Mouse (Mus musculus): ENCODE data around the gene Bsn. TPM values are rescaled to one million over a fixed set of nuclear protein-coding genes. Genes with fewer than 3 reads are reported as not detected.

Bsn gene
- total RNA-seq, 1 experiment from 2014 or later, result 2.9 TPM

DNA sequence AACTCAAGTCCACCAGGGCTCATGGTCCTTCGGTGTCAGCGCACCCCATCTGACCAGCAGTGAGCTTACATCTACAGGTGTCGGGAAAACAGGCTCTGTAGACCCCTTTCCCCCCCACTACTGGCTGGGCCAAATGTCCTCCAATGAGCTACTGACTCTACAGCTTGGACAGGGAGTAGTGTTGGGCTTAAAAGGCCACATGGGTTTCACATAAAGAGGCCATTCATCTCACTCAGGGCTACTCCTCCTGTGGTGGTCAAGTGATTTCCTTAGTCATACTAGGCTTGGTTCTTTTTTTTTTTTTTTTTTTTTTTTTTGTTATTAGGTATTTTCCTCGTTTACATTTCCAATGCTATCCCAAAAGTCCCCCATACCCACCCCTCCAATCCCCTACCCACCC lies 66.3 kb downstream of the Bsn start:
- no peak for DNase-seq

DNA sequence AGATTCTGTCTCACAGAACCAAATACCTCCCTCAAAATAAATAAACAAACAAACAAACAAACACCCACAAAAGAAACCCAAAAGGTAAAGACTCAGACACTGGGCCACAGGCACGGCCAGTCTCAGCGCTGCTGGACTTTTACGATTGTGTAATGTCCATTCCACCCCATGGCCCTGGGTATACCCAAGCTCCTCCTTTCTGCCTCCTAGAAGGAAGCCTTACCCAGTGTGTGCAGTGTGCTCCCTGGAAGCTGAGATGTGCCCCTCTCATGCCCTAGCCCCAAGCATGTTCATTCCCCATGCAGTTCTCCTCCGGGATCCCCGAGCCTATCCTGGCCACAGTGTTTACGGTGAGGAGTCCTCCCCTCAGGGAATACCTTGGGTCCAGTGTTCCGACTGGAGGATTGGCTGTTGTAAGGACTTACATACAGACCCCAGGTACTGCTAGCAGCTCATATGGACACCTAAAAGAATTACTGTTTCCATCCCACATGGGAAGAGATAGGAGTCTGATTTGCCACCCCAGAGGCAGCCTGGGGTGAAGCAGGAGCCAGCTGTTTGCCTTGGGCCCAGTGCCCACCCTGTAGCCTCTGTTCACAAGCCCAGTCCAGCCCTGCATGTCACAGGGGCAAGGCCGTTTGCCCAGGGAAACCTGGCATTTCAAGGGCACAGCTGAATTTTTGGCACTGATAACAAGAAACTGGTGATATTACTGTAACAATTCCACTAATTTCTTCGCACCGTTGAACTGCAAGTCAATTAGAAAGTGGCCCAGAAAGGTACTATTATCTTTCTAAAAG lies 68.8 kb downstream of the Bsn start:
- DNase-seq, result peak; percentile 86

GRCm38 (mm10) chr9:108120671-108121070 lies 69.5 kb downstream of the Bsn start:
- no peak for DNase-seq

DNA sequence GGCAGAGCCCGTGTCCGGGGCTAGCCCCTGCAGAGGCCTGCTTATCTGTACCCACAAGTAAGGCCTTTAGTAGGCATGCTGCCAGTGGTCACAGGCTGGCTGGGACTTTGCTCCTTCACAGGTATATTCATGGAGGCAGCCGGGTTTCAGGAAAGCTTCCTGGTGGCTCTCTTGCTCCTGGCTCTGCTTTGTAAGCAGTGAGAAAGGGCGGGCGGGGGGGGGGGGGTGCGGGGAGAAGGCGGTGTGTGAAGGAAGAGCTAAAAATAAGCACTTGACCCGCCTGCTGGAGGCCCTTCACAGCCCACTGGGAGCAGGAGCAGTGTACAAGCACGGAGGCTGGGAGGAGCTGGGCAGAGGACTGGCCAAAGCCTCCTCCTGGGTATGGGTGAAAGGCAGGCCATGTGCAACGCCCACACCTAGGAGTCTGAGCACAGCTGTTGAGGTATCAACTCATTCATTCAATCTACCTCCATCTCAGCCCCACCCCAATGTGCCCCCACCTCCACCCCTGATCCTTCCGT lies 70.2 kb downstream of the Bsn start:
- peak; percentile 75 for DNase-seq

GRCm38 (mm10) chr9:108117143-108117542 lies 73.0 kb downstream of the Bsn start:
- peak; percentile 83 for DNase-seq

DNA sequence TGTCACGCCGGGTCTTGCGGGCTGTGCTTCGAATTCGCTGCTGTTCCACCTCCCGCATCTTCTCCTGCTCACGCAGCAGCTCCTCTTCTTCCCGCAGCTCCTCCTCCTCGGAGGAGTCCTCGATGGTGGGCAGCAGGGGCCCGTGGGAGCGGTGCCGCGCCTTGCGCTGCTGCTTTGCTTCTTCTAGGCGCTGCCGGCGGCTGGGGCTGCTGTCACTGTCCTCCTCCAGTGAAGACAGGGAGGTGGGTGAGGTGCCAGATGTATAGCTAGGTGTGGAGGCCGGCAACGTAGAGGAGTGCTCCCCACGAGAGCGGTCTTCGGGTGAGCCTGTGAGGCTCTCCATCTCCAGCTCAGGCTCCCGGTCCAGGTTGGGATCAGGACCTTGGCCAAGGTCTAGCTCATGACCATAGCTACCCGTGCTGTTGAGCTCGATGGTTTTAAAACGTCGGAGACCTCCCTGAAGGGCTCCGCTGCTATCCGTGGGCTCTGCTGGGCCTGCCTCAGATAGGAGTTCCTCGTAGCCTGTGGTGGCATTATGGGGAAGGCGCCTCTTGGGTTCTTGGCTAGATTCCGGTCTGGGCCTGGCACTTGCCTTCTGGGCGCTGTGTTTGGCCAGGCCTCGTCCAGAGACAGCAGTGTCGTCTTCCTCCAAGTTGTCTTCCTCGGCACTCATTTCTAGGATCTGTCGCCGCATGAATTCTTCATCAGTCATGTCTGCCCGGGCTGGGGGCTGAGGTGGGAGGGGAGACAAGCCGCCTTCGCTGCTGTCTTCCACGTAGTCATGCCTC lies 74.7 kb downstream of the Bsn start:
- DNase-seq, result no peak

DNA sequence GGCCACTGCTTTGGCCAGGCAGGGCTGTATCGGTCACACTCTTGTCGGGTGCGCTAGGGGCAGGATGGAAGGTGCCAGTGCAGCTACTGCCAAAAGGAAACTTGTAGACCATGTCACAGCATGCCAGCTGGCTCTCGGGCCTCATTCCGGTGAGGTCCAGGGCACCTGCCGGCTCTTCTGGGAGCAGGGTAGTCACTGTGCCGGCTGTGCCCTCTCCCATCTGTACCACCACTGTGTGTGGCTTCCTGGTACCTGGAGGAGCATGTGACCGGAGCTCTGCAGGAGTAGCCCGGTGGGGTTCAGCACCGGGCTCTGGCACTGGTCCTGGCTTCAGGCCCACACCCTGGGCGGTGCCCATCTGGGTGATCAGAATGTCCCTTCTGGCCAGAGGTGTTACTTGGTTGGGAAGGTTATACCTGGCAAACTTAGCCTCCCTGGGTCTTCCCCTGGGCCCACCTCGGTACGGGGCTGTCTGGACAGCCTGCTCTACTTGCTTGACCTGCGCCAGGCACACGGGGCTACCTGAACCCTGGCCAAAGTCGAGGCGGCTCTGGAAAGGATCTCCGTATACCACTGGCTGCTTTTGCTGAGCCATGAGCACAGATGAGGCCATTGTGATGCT lies 77.4 kb downstream of the Bsn start:
- no peak for DNase-seq

DNA sequence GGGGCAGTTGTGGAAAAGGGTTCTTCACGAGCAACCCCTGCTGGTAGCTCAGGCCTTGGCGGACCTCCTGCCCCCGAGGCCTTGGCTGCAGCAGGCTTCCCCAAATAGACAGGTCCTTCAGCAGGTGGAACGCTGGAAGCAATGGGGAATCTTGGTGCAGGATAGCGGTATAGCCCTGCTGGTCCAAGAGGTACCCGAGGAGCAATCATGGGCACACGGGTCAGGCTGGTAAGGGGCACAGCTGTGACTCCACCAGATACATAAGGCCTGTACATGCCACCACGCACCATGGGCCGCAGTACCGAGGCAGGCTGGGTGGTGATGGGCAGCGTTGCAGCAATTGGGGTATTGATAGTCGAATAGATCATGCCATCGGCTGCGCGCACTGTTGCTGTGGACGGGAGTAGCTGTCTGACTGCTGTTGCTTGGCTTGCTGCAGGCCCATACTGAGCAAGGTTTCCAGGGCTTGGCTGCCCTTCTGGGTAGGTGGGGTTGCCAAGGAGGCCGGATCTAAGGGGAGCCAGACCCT lies 78.5 kb downstream of the Bsn start:
- no peak for DNase-seq

GRCm38 (mm10) chr9:108111101-108111592 lies 79.0 kb downstream of the Bsn start:
- DNase-seq, result no peak

DNA sequence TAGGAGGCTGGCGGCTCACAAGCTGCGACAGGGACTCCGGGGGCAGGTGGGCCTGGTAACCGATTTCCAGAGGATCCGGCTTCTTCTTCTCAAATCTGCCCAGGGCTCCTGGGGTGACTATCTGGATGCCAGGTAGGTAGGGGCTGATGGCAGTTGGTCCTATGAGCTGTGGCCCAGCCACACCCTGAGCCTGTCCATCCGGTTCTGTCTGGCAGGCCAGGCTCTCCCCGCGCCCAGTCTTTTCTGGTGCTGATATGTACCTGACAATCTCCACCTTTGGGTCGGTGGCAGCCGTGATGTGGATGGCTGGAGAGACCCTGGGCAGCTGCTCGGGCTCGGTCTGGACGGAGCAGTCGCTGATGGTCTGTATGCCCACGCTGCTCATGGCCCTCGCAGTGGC lies 80.0 kb downstream of the Bsn start:
- DNase-seq, result no peak

DNA sequence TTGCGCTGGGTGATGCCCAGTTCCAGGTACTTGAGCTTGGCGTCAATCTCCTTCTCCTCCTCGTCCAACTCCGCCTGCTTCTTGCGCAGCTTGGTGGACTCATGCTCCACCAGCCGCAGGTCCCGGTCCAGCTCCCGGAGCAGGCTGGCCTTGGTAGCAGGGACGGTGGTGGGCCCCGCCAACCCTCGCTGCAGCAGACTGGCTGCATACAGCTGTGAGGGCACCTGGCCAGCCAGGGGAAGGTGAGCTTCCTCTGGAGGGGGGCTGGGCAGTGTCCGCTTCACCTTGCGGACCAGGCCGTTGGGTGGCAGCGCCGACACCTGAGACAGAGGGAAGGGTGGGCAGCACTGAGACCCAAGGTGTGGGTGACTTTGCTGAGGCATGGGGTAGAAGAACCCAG lies 82.3 kb downstream of the Bsn start:
- DNase-seq, result no peak

- no peak for DNase-seq
Observed at GRCm38 (mm10) chr9:108106090-108106489, 84.1 kb downstream of the Bsn start.

- no peak for DNase-seq
Observed at GRCm38 (mm10) chr9:108105549-108105863, 84.7 kb downstream of the Bsn start.

DNA sequence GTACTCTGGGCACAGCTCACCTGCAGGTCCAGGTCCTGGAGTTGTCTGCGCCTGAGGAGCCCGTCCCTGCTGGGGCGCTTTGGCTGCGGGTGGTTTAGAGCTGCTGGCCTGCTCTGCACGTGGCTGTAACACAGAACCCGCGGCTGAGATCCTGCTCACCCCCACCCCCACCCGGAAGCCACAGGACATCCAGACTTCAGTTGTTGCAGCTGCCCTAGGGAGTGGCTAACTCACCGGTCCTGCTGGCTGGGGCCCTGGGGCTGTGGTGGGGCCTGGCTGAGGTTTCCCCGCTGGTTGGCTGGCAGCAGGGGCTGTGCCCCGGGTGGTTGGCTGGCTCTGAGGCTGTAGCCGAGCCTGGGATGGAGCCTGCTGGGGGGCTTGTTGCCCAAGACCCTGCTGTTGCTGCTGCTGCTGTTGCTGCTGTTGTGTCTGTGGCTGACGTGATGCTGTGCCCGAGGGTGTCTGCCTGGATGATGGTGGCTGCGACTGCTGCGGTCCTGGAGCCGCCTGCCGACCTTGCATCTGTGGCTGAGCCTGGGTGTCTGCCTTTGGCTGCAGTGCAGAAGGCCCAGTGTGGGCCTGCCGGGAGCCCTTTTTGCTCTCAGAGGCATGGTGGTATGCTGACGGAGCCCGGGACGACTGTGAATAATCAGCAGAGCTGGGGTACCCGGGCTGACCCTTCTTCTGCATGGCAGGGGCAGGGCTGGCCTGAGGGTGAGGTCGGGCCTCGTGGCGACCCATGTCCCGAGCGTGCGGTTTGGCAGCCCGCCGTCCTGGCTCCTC lies 85.2 kb downstream of the Bsn start:
- peak; percentile 38 for DNase-seq

- DNase-seq, result no peak
Observed at GRCm38 (mm10) chr9:108099619-108100018, 90.6 kb downstream of the Bsn start.

GRCm38 (mm10) chr9:108095949-108096712 lies 94.1 kb downstream of the Bsn start:
- no peak for DNase-seq

- peak; percentile 79 for DNase-seq
Observed at GRCm38 (mm10) chr9:108095518-108095917, 94.7 kb downstream of the Bsn start.

GRCm38 (mm10) chr9:108094998-108095411 lies 95.2 kb downstream of the Bsn start:
- DNase-seq, result no peak

GRCm38 (mm10) chr9:108094184-108094941 lies 95.8 kb downstream of the Bsn start, which contains the start of gene Apeh:
Gene Apeh, minus strand, starts transcription at chr9:108094606.
- DNase-seq, result peak; percentile 98

DNA sequence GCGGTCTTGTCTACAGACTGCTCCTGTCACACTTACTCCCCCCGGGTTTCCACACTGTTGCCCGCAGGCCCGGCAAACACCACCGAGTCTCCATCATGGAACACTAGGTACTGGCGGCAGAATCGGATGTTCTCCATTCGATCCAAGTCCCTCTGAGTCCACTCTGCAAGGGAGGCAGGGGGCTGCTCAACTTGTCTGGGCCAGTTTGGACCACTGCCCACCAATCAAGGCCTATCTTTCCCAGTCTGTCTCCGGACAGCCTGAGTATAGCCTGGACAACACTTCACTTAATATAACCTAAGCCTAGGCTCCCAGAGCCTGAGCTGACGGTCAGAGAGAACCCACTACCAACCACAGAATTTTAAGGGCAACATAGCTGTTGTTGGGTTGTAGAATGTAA lies 96.6 kb downstream of the Bsn start:
- DNase-seq, result no peak
